Mouse (Mus musculus) ES-CJ7 (cell line): ENCODE results near the gene Ly6c1.
"Not testable (repeated sequence)": the region's sequence is repeated elsewhere in the genome, so short reads cannot be mapped to it uniquely, and the experiment has no call there.

Source experiments
- DNase-seq: peaks from one replicate; pipeline ENCODE4 v3.0.0; 2011; ENCODE audit warnings: low read depth, low spot score

Ly6c1 gene

DNA sequence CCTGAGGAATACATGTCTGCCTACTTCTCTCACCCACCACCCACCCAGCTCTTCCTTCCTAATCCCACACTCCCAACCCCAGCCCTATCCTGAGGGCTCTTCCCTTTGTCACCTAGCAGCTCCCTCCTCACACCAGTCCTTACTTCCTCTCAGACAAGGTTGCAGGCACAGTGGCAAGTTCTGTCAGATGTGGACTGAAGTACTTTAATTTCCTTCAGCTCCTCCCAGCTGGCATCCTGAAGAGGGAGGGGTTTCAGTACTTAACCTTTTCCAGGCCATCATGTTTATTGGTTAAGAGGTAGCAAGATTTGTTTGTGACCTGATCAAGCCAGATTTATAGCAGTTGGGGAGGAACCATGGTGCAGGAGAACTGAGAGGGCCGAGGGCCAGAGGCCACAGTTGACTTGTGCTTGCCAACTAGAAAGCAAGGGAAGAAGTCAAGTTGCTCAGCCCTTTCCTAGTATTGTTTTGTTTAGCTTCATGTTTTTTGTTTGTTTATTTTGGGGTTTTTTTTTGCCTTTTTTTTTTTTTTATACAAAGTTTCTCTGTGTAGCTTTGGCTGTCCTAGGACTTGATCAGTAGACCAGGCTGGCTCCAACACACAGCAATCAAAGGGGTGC is at the start of gene Ly6c1:
Ly6c1 (minus strand) TSS at position 189 of the 620 bp plus-strand sequence.
- not testable (repeated sequence) for DNase-seq

DNA sequence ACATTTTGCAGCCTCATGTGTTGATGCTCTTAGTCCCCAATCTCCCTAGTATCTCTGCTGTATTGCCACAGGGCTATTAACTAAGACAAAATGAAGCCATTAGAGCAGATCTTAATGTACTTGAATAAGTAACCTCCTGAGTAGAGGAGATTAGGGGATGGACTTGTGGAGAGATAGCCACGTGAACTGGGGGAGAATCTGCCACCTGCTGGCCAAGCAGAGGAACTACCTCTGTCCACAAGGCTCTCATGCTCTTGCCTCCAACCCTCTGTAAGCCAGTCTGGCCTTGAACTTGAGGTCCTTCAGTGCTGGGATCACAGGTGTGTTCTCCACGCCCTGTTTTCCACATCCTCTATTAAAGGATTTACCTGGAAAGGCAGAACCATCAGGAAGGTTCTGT is 39.4 kb upstream of the Ly6c1 start:
- peak; percentile 8 for DNase-seq

DNA sequence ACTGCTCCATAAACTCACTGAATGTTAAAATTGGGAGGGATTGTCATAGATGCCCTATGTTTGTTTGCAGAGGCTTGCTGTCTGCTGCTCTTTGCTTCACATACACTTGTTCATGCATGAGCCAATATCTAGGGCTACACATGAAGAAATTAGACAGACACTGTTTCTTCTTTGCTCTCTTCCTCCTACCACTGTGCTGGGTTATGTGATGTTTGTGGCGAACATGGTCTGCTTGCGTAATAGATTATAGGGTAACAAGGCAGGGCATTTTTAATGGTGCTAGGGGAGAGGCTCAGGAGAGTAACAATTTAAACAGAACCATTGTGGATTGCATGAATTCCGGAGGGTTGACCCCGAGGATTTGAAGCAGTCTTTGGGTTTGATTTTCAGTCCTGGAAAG is 21.3 kb upstream of the Ly6c1 start:
- no peak for DNase-seq

DNA sequence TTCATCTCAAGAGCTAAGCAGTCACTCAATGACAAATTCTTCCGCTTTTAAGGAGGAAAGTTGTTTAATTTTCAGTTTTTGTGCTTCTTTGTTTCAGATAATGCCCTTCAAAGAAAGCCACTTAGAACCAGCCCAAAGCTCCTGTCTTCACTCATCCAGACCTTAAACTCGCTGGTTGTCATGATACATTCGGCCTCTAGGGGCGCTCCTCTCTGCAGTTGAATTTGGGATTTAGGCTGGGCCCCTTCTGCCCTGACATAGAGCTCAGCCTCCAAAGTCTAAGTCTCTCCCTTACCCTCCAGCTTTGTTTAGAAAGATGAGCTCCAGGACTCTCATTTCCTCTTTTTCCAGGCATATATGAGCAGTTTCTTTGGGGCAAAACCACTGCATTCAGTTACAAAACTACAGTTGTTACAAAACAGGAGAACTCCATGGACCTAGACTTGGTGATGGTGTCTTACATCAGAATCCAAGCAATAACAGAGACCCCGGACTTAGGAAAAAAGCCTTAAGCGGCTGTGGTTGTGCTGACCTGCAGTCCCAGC is 13.5 kb upstream of the Ly6c1 start:
- peak; percentile 72 for DNase-seq

DNA sequence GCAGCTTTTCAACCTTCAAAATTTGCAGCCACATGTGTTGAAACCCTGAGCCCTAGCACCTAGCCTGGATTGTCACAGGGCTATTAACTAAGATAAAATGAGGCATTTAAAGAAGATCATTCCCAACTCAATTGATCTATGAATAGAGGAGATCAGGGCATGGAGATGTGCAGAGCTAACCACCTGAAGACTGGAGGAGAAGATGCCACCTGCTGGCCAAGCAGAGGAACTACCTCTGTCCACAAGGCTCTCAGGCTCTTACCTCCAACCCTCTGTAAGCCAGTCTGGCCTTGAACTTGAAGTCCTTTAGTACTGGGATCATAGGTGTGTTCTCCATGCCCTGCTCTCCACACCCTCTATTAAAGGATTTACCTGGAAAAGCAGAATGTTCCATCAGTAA is 11.9 kb upstream of the Ly6c1 start:
- DNase-seq, result peak; percentile 65

DNA sequence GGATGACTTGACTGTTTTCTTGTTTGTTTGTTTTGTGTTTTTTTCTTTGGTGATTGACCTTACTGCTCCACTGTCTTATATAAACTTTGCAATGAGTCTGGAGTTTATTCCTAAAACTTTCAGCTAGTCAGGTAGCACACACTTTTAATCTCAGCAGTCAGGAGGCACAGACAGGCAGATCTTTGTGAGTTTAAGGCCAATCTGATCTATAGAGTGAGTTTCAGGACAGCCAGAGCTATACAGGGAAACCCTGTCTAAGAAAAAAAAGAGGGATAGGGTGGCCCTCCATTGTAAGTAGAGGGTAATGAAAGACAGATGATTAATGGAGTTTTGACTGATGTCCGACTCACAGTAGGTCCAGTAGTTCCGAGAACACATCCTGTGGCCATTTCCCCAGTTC is 7.4 kb upstream of the Ly6c1 start:
- DNase-seq, result no peak

DNA sequence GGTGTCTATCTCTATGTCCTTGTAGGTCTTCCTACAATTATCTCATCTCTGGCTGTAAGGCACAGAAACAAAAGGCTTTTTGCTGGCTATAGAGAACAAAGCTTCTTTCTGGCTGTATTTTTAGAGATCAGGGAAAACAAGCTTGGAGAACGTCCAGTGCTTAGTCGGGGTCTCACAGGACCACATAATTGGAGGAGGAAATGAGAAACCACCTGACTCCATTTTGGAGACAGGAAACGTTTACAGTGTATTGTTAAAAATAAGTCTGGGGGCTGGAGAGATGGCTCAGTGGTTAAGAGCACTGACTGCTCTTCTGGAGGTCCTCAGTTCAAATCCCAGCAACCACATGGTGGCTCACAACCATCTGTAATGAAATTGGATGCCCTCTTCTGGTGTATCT is 6.8 kb upstream of the Ly6c1 start:
- not testable (repeated sequence) for DNase-seq

DNA sequence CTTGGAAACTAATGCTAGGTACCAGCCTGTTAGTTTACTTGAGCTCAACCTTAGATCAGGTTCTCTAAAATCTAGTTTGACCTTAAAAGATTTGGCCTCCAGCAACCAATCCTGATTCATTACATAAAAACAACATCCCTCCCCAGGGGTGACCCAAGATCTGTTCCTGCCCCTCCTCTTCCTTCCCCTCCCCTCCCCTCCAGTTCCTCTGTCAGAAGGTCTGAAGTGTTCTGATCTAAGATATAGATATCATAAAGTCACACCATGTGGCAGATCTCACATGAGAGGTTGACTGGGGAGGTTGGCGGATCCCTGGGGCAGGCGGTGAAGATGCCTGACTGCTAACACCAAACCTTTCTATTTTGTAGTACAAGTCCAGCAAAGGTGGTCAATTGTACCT is 3.8 kb upstream of the Ly6c1 start:
- not testable (repeated sequence) for DNase-seq

DNA sequence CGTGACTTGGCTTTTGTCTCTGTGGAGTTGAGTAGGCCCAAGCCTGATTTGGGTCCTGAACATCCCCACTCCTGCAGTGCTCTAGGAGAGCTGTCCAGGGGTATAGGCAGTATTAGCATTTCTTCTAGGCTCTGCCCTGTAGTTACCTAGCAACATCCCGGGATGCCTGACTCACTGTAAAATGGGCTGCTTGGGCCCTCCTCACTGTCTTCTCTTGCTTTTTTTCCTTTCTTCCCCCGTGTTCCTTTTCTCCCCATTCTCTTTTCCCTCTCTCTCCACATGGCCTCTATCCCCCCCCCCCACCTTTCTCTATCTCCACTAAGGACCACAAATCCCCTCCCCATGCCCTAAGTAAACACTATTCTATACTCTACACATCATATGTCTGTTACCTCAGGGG is 2.5 kb upstream of the Ly6c1 start:
- DNase-seq, result not testable (repeated sequence)

DNA sequence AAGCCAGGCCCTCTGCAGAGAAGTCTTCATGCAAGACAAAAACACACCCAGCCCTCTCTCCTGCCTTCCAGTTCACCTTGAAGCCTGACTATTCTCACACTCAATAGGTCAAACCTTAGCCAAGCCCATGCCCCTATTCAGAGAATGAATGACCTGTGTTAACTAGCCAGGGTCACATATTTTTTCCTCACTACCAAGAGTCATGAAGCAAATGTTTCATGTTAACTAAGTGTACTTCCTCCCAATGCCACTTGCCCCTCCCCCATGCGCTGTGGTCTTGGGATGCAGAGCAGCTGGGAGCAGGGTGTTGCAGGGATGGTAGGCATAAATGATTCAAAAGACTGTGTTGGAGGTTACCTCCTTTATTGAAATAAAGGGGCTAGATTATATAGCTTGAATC is 2.0 kb upstream of the Ly6c1 start:
- DNase-seq, result not testable (repeated sequence)

DNA sequence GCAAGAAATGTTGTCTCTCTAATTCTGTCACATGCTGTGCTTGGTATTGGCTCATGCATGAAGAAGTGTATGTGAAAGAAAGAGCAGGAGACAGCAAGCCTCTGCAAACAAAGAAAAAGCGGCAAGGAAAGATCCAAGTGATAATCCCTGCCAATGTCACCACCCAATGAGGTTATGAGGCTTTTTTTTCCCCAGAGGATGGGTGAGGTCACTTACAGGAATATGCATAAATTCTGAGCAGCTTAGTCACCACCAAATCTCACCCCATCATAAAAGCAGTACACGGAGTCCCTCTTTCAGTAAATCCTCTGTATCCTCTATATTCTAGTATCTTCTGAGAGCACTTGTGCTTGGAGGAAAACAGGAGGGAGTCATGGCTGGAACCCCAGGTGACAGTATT is 1.2 kb upstream of the Ly6c1 start:
- not testable (repeated sequence) for DNase-seq

DNA sequence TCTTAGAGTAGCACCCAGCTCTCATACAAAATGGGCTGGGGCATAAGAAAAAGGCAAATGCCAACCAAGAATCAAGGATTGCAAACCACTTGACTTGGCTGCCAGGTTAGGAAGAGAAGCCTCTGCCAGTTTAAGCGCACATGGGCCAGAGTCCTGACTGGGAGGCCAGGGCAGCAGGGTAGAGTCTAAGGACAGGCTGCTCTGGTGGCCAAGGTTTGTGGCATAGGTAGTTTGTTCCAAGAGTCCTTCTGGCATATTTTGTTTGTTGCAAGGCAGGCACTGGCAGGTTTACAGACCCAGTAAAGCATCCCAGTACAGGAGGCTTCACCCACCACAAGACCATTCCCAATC is 685 bp downstream of the Ly6c1 start:
- DNase-seq, result not testable (repeated sequence)

DNA sequence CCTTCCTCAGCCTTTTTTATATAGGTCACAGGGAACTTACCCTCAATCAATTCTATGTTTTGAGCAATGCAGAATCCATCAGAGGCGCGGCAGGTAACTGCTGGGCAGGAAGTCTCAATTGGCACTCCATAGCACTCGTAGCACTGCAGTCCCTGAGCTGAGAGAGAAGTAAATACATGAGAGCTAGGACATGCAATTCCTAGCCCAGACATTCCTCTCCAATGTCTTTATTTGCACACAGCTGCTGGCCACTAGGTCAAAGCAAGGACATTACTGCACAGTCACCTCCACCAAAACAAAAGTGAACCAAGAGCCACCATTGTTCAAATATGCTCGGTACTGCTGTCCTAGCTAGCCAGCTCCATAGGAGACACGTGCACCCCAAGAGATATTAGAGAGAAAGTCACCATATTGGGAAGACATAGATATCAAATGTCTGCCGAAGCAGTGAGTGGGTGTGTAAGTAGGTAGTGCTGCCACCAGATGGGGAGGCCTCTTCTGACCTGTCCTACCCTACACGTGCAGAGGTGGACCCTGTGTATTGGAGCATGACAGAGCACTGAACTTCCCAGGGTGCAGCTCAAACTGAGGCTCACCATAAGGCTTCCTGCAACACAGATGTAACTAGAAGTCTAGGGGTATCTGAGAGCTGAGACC is 1.2 kb downstream of the Ly6c1 start:
- not testable (repeated sequence) for DNase-seq

DNA sequence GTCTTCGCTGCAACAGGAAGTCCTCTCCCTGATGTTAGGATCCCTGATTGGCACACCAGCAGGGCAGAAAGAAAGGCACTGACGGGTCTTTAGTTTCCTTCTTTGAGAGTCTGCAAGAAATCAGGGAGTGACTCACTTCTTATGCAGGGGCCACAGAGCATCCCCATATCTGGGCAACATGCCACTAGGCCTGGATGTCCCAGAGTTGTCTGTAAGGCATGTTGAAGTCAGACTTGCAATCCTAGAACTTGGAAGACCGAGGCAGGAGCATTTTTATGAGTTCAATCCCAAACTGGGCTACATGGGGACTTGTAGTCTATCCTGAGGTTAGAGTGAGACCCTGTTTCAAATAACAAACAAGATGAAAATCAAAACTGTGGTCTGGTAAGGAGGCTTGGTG is 3.1 kb downstream of the Ly6c1 start:
- not testable (repeated sequence) for DNase-seq

DNA sequence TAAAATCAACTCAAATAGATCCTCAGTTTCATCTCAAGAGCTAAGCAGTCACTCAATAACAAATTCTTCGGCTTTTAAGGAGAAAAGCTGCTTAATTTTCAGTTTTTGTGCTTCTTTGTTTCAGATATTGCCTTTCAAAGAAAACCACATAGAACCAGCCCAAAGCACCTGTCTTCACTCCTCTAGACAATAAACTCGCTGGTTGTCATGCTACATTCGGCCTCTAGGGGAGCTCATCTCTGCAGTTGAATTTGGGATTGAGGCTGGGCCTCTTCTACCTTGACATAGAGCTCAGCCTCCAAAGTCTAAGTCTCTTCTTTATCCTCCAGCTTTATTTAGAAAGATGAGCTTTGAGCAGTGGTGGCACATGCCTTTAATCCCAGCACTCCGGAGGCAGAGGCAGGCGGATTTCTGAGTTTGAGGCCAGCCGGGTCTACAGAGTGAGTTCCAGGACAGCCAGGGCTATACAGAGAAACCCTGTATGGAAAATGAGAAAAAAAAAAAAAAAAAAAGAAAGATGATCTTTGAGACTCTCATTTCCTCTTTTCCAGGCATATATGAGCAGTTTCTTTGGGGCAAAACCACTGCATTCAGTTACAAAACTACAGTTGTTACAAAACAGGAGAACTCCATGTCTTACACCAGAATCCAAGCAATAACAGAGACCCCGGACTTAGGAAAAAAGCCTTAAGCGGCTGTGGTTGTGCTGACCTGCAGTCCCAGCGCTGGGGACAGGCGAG is 27.4 kb downstream of the Ly6c1 start:
- DNase-seq, result not testable (repeated sequence)

DNA sequence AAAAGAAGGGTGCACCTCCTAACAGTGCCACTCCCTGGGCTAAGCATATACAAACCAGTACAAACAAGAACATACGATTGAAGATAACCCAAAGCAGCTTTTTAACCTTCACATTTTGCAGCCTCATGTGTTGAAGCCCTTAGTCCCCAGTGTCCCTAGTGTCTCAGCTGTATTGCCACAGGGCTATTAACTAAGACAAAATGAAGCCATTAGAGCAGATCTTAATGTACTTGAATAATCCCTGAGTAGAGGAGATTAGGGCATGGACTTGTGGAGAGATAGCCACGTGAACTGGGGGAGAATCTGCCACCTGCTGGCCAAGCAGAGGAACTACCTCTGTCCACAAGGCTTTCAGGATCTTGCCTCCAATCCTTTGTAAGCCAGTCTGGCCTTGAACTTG is 29.2 kb downstream of the Ly6c1 start:
- peak; percentile 46 for DNase-seq
